Mouse (Mus musculus) cerebellum, adult 2 months (tissue): ENCODE results near the gene Hhatl.

Experiments used
- CTCF ChIP-seq: fragments of 200-500 bp; IDR thresholded peaks from 2 replicates; pipeline ENCODE4 v1.5.1; 2011; ENCODE audit warnings: low read depth, mild to moderate bottlenecking, control low read depth, low read length, moderate library complexity, borderline replicate concordance; ENCODE audit not compliant: insufficient read depth
- POLR2A ChIP-seq: fragments of 200-500 bp; IDR thresholded peaks from 2 replicates; pipeline ENCODE4 v1.6.1; 2011; ENCODE audit warnings: low read length, control low read depth, borderline replicate concordance; ENCODE audit not compliant: insufficient read depth

DNA sequence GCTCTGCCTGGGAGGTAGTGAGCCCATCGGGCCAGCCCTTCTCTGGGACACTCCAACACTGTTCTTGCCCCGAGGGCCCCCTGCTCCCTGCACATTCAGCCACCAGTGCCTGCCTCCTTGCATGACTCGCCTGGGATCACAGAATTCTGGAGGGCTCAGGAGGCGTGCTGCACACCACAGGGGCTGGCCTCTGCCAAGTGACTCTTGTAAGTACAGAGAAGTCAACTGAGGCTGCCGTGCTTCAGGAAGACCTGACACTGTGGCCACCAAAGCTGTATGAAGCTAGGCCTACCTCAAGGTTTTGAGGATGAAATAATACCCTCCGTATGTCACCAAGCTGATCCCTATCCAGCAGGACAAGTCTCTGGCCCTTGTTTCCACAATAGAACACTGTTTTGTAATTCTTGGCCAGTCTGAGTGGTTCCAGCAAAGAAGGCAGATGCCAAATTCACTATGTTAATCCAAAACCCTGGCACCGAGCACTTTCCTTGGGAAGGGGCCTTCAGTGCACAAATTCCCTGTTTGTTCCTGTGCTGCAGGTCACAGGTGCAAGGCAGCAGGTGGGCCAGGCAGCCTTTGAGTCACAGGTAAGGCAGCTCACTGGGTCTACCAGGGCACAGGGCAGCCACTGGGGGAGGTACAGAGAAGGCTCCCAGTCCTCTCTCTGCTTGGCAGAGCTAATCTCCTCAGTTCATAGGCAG is 27.6 kb upstream of the Hhatl start:
- TF ChIP-seq POLR2A (no peak), CTCF (no peak)
